Mouse (Mus musculus): ENCODE data around the gene Sim2.
A peak's percentile ranks its signal among the peaks of the same experiment; 100 is the strongest.

The Sim2 gene

DNA sequence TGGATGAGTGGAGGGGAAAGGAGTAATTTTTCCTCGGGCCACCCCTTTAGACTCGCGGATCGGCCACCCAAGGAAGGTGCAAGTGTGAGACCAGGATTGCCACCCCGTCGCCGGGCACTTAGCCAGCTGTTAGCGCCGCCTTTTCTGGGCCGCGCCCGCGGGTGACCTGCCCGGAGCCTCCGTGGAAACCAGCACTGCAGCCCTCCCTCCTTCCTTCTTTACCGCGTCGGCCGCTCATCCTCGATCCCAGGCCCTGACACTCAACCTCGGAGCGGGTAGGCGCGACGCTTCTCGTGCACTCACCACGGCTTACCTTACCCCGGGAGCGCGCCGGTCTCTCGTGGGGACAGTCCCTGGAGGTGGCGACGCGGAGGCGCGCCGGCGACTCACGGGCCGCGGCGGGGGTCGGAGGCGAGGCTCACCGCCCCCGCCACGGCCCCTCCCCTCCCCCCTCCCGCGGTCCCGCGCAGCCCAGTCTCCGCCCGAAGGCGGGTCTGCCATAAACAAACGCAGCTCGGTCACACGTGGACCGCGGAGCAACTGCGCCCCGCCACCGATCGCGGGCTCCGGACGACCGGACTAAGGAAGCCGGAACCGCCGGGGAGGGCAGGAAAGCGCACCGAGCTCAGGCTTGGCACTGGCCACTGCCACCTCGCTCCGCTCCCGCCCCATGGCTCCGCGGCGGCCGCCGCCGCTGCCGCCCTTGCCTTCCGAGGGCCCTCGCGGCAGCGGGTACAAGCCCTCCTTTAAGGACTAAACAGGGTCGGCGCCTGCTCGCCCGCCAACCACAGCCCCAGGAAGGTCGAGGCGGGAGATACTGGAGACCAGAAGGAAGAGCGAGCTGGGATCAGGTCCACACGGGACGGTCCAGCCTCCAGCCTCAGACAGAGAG, at the start of gene Sim2:
TSS of gene Sim2 (plus strand) at position 221 of the 892 bp plus-strand sequence.
- DNase-seq, result no peak

- no peak for DNase-seq
These were observed 47.5 kb upstream of the Sim2 start for GRCm38 (mm10) chr16:94037280-94037679.

GRCm38 (mm10) chr16:94038272-94038985, 46.3 kb upstream of the Sim2 start:
- peak; percentile 60 for DNase-seq

DNA sequence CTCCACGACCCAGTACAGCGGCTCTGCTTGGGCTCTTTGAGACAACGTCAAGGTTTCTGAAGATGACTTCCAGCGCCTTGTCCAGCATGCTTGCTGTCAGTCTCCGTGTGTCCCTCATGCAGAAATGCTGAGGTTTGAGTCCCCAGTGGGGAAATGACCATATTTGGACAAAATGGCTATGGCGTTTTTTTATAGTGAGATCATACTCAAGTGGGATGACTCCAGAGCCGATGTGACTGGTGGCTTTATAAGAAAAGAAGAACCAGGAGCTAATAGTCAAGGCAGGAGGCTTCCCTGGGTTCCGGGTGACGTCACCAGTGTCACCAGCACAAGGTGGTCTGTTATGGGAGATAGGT, 45.8 kb upstream of the Sim2 start:
- DNase-seq, result no peak

DNA sequence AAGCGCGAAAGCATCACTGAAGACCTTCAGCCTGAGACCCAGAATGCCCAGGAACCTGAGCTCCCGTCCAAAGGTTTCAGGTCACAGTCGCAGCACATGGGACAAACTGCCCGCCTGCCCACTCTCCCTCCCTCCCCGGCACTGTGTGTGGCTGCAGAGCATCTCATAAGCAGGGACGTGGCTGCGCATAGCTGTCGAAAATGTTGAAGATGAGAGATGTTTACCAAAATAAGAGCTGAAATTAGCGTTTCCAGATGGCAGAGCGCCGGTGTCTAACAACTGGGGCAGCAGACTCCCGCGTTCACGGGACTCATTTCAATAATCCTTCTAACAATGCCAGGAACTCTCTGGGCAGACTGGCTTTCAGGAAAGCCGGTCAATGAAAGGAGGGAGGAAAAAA, 44.2 kb upstream of the Sim2 start:
- no peak for DNase-seq

GRCm38 (mm10) chr16:94041065-94041712, 43.5 kb upstream of the Sim2 start:
- no peak for DNase-seq

- DNase-seq, result no peak
These were observed 40.9 kb upstream of the Sim2 start for GRCm38 (mm10) chr16:94043797-94044196.

DNA sequence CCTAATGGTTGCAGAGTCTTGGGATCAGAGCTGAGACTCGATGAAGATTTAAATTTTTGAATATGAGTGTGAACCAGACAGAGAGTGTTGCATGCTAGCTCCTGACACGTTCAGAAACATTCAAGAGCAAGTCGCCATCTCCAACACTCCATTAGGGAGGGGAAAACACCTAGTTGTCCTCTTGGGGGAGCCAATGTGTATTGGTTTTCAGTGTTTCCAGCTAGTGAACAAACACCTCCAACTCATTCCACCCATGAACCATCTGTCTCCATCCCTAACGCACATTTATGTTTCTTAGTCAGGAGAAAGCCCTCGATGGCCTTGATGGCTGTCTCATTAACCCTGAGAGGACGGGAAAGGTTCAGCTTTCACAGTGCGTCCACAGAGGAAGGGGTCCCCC, 39.7 kb upstream of the Sim2 start:
- no peak for DNase-seq

- DNase-seq, result no peak
These were observed 34.4 kb upstream of the Sim2 start for GRCm38 (mm10) chr16:94050368-94050767.

DNA sequence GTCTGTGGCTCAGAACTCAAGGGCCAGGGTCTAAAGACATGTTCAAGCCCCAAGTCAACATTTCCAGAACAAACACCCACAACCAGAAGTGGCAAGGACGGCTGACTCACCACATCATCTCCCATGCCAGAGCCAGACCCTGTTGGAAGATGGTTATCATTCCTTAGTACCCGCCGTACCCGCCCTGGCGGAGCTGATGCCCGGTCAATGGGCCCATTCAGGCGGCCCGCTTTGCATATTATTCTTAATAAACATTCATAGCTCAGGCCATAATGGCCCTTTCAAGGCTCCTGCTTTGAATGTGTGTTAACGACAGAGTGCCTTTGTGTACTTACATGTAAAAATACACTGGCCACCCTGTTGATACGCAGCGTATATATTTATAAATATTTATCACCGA, 29.6 kb upstream of the Sim2 start:
- DNase-seq, result no peak

GRCm38 (mm10) chr16:94055576-94055975, 29.2 kb upstream of the Sim2 start:
- no peak for DNase-seq

- DNase-seq, result no peak
These were observed 24.9 kb upstream of the Sim2 start for GRCm38 (mm10) chr16:94059820-94060219.

GRCm38 (mm10) chr16:94064211-94064610, 20.5 kb upstream of the Sim2 start:
- DNase-seq, result no peak

DNA sequence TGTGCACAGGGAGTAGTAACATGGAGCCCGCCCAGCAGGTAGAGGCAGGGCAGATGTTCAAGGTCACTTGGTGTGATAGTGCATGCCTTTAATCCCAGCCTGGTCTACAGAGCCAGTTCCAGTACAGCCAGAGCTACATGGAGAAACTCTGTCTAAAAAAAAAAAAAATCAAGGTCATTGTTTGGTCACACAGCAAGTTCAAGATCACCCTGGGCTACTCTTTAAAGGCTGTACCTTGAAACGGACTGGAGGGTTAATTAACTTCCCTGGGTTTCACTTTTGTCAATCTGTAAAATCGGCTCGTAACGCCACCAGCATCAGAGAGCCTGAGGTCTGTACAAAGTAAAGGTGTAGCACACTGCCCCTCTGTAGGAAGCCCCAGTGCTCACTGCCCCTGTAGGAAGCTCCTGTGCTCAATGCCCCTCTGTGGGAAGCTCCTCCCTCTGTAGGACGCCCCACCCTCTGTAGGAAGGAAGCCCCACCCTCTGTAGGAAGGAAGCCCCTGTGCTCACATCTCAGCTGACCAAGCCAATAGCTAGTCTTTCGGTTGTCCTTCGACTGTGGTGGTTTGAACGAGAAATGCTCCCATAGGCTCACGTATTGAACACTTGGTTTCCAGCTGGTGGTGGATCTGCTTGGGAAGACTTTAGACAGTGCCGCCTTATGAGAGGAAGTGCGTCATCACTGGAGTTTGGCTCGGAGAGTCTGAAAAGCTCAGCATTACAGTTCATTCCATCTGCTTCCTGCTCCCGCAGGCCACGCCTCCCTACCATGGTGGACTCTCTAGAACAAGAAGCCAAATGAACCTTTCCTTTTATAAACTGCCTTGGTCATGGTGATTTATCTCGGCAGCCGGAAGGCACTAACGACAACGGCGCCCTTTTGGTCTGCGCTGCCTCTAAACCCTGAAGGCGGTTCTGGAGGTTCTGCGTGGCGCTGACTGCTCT, 18.7 kb upstream of the Sim2 start:
- no peak for DNase-seq

DNA sequence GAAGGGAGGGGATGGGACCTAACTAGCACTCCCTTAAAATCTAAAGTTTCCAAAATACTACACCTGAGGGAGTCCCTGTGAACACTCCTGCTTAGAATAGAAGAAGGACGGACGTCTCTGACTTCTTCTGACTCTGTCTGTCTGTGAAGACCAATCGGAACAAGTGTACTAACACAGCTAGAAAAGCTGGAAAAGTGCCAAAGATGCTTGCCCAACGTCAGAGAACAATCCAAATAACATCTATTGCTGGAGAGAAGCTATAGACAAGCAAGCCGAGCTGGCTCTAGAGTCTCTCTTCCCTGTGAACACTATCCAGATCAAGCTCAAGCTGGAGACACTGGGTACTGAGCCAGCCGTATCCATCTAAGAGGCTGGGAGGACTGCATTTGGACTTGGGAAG, 18.0 kb upstream of the Sim2 start:
- no peak for DNase-seq

DNA sequence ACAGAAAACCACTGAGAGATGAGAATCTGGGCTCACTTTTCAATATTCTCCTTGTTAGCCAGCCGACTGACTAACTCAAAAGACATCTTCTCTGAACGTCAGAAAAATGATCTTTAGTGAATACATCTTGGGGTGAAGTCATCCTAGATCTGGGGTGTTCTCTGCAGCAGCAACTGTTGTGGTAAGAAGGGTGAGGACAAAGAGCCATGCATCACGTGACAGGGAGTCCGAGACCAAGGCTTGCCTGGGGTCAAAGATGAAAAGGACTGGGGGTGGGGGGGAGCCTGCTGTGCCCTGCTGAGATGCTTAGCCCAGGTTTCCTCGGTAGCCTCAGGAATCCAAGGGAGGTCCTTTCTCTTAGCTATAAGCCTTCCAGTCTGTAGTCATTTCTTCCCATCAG, 17.5 kb upstream of the Sim2 start:
- no peak for DNase-seq

DNA sequence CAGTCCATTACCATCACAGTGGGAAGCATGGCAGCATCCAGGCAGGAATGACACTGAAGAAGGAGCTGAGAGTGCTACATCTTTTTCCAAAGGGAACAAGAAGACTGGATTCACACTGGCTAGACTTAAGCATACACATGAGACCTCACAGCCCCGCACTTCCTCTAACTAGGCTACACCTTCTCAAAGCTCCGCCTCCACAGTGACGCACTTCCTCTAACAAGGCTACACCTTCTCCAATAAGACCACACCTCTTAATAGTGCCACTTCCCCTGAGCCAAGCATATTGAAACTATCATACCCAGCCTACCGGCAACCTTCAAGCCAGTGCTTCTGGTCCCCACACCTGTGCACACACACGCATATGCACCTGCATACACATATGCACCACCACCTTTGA, 15.7 kb upstream of the Sim2 start:
- no peak for DNase-seq

- DNase-seq, result no peak
These were observed 13.8 kb upstream of the Sim2 start for GRCm38 (mm10) chr16:94070920-94071319.

DNA sequence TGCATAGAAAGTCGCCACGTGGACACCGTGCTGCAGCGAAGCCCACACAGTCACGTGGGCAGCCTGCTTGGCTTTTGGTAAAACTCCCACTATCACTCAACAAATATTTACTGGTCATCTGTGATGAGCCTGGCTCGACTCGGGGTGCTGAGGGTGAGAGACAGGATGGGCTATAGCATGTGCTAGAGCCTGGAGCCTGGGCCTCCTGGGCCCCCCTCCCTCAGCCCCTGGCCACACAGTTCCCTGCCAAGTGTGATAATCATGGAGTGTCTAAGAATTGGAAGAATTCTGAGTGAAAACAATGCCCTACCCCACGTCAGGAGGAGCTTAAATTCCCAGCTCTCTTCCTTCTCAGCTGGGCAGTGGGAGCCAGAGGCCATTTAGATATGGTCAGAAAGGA, 13.3 kb upstream of the Sim2 start:
- no peak for DNase-seq

- peak; percentile 26 for DNase-seq
These were observed 9.2 kb upstream of the Sim2 start for GRCm38 (mm10) chr16:94075362-94076027.

GRCm38 (mm10) chr16:94078318-94079074, 6.2 kb upstream of the Sim2 start:
- no peak for DNase-seq

Data from right cerebral cortex, postnatal 14 days (tissue).